Mouse (Mus musculus) cerebellum, adult 2 months (tissue): ENCODE measurements at regions not wholly inside any gene's neighbourhood (a gene's known extent, or its start where the extent isn't known, plus 50 kb on each side); places are given as distances from the start of the nearest gene placed in this dataset.
"Not testable (repeated sequence)": the region's sequence is repeated elsewhere in the genome, so short reads cannot be mapped to it uniquely, and the experiment has no call there.

Experiments used
- DNase-seq, 2 experiments: peaks; one replicate each; pipeline ENCODE4 v3.0.0; 2021
- H3K27ac ChIP-seq: fragments of 200-500 bp; 2 replicates; pipeline ENCODE4 v1.5.1; 2012; ENCODE audit warnings: low read length, control low read depth, inconsistent platforms; ENCODE audit not compliant: insufficient read depth
- H3K27me3 ChIP-seq: fragments of 200-500 bp; 2 replicates; pipeline ENCODE4 v1.6.1; 2012; ENCODE audit warnings: inconsistent platforms, mild to moderate bottlenecking, low read length, moderate library complexity; ENCODE audit not compliant: control insufficient read depth, insufficient read depth
- H3K4me1 ChIP-seq: fragments of 200-500 bp; 2 replicates; pipeline ENCODE4 v1.6.1; 2011; ENCODE audit warnings: low read length; ENCODE audit not compliant: control insufficient read depth, insufficient read depth
- H3K4me3 ChIP-seq: fragments of 200-500 bp; replicated peaks from 2 replicates; pipeline ENCODE3; 2011; ENCODE audit warnings: mild to moderate bottlenecking, low read depth, low read length, control low read depth; ENCODE audit not compliant: insufficient read depth
- CTCF ChIP-seq: fragments of 200-500 bp; IDR thresholded peaks from 2 replicates; pipeline ENCODE4 v1.5.1; 2011; ENCODE audit warnings: low read depth, mild to moderate bottlenecking, control low read depth, low read length, moderate library complexity, borderline replicate concordance; ENCODE audit not compliant: insufficient read depth
- POLR2A ChIP-seq: fragments of 200-500 bp; IDR thresholded peaks from 2 replicates; pipeline ENCODE4 v1.6.1; 2011; ENCODE audit warnings: low read length, control low read depth, borderline replicate concordance; ENCODE audit not compliant: insufficient read depth
- WGBS: fragments of 180-500 bp; shearing (Covaris S2); methylation state at CpG from one replicate; pipeline ENCODE4 v1.1.7; 2018; 5-methylcytosine and 5-hydroxymethylcytosine counted together

DNA sequence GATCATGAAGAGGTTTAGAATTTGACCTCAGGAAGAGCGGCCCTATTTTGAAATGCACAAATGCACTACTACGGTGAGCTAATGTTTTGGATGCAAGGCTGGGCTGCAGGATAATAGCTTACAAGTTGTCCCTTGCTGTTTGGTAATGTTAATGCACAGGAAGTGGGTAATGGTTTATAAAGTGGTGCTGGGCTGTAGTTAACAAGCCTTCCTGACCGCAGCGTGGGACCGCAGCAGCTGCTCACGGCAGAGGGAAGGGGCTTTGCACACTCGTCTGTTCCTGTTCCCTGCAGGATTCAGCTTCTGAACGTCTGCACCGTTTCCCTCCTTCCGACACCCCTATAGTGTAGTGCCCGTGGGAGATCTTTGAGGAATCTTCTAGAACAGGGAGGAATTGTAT, 258.4 kb upstream of the Nr5a2 start:
- TF ChIP-seq CTCF (no peak), POLR2A (no peak)
- DNase-seq = no peak
- 81% methylated on average over 11 of the region's 11 CpGs for WGBS
- Histone ChIP-seq H3K27ac (no peak overlapping the region), H3K4me3 (no peak overlapping the region), H3K27me3 (peaks cover 1% of the 10 kb centered on the region), H3K4me1 (no peaks in the 10 kb centered on the region; the same call in 1 of the 2 replicates)

DNA sequence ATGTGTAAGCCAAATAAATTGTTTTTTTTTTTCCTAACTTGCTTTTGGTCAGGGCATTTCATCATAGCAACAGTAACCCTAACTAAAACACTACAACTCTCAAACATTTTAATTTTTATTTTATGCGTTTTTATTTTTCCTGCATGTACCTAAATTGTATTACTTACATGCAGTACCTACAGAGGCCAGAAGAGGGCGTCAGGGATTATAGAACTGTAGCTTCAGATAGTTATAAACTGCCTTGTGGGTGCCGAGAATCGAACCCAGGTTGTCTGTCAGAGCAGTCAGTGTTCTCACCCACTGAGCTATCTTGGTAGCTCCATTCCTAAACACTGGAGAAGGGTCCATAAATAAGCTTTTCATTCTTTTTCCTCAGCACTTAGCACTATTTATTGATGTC, 257.8 kb upstream of the Nr5a2 start:
- no peak for DNase-seq
- WGBS = 74% methylated on average over 4 of the region's 4 CpGs
- TF ChIP-seq POLR2A = no peak
- TF ChIP-seq CTCF = no peak
- peaks cover 1% of the 10 kb centered on the region for H3K27me3 ChIP-seq
- no peak overlapping the region for H3K27ac ChIP-seq
- H3K4me1 ChIP-seq = no peaks in the 10 kb centered on the region; the same call in 1 of the 2 replicates
- no peak overlapping the region for H3K4me3 ChIP-seq

DNA sequence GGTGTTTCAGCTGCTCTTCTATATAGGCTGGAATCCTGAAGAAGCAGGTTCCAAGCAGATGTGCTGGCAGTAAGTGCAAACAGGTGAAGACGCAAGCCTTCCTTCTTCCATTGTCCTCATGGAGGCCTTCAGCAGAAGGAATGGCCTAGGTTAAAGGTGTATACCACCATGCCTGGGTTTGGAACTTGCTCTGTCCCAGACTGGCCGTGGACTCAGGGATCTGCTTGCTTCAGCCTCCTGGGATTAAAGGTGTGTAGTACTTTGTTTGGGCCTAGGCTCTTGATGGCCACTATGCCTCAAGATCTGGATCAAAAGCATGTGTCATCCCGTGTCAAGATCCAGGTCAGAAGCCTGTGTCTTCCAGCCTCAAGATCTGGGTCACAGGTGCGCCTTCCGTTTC, 257.0 kb upstream of the Nr5a2 start:
- Histone ChIP-seq H3K27ac (no peak overlapping the region), H3K4me3 (no peak overlapping the region), H3K27me3 (peaks cover 1% of the 10 kb centered on the region), H3K4me1 (no peaks in the 10 kb centered on the region; the same call in 1 of the 2 replicates)
- TF ChIP-seq POLR2A = no peak
- TF ChIP-seq CTCF = no peak
- DNase-seq = no peak
- 97% methylated on average over 5 of the region's 5 CpGs for WGBS

DNA sequence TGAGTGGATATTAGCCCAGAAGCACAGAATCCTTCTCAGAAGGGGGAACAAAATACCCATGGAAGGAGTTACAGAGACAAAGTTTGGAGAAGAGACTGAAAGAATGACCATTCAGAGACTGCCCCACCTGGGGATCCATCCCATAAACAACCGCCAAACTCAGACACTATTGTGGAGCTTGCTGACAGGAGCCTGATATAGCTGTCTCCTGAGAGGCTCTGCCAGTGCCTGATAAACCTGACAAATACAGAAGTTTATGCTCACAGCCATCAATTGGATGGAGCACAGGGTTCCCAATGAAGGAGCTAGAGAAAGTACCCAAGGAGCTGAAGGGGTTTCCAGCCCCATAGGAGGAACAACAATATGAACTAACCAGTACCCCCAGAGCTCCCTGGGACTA, 254.1 kb upstream of the Nr5a2 start:
- not testable (repeated sequence) for H3K4me1 ChIP-seq
- 75% methylated on average over 1 of the region's 1 CpGs for WGBS

DNA sequence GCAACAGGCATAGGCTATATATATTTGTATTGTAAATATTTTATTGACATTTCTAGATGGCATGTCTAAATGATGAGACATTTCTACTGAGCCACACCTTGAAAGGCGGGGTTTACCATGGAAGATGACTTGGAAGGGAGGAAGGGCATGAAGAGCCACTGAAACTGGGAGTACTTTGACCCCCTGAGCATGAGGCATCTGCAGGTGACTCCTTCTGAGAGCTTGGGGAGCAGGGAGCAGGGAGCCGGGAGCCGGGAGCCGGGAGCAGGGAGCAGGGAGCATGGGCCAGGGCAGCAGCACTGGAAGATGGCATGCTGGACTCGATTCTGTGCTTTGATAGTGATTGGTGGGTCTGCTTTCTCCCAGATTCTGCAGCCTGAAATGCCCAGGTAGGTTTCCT, 253.5 kb upstream of the Nr5a2 start:
- H3K27ac ChIP-seq = no peak overlapping the region
- H3K4me1 ChIP-seq = no peaks in the 10 kb centered on the region
- WGBS = 80% methylated on average over 5 of the region's 5 CpGs
- no peak for DNase-seq
- TF ChIP-seq CTCF (no peak), POLR2A (no peak)
- H3K4me3 ChIP-seq = no peak overlapping the region
- H3K27me3 ChIP-seq = no peaks in the 10 kb centered on the region

More for the DNA sequence above, 254.1 kb upstream of the Nr5a2 start:
- DNase-seq, H3K4me3 ChIP-seq, H3K27ac ChIP-seq, H3K27me3 ChIP-seq: not testable (repeated sequence)

DNA sequence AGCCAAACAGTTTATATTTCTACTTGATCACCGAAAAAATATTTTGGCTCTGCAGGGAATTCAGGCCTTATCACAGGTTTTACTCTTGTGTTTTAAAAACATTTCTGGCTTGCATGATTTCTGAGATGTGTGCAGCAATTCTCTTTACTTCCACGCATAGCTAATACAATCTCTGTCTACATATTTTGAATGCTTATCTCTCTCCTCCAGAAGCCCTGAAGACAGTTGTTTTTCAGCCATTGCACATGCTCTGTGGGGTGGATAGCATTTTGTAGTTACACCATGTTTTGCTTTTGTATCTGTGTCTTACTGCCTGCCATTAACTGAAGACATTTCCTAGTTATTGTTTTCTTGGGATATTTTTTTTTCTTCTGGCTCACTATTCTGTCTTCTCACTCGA, 252.6 kb upstream of the Nr5a2 start:
- 86% methylated on average over 3 of the region's 3 CpGs for WGBS
- H3K27me3 ChIP-seq = no peaks in the 10 kb centered on the region
- TF ChIP-seq CTCF (no peak), POLR2A (no peak)

DNA sequence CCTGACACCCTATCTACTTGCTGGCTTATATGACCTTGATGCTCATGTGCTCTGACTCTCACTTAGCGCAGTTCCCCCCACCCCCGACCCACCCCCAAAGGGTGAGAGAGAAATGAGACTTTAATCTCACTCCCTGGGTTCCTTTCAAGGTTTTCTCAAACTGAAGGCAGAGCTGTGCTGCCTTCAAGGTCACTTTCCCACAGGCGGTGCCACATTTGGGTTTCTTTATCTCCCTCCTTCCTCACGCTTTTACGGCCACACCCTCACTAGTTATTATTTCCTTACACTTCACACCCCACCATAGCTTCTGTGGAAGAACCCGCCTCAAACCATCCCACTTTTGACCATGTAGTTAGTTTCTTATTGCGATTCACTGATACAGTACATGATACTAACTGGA, 244.1 kb upstream of the Nr5a2 start:
- no peaks in the 10 kb centered on the region for H3K4me1 ChIP-seq
- WGBS = 91% methylated on average over 7 of the region's 7 CpGs
- no peak for DNase-seq
- H3K4me3 ChIP-seq = no peak overlapping the region
- H3K27ac ChIP-seq = no peak overlapping the region
- TF ChIP-seq CTCF (no peak), POLR2A (no peak)
- H3K27me3 ChIP-seq = no peaks in the 10 kb centered on the region

More for the DNA sequence above, 252.6 kb upstream of the Nr5a2 start:
- DNase-seq = no peak
- no peak overlapping the region for H3K4me3 ChIP-seq
- H3K4me1 ChIP-seq = no peaks in the 10 kb centered on the region
- no peak overlapping the region for H3K27ac ChIP-seq

DNA sequence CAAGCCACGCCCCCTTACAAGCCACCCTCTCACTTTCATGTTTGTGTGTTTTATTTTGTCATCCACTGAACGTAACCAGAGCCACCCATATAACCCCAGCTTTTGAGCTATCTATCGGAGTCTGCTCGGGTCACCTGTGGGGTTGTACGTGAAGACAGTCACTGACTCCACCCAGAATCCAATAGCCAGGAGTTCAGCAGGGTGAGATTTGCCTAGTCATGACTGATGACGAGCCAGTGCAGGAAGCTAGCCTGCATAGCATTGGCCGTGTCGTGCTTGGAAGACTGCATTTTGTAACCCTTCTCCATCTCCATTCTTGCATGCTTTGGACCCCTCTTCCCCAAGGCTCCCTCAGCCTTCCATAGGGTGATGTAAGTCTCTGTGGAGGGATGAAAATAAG, 243.3 kb upstream of the Nr5a2 start:
- no peak for DNase-seq
- no peaks in the 10 kb centered on the region for H3K4me1 ChIP-seq
- WGBS = 85% methylated on average over 8 of the region's 8 CpGs
- H3K4me3 ChIP-seq = no peak overlapping the region
- TF ChIP-seq POLR2A (no peak), CTCF (no peak)
- H3K27me3 ChIP-seq = no peaks in the 10 kb centered on the region
- H3K27ac ChIP-seq = no peak overlapping the region
